Mouse (Mus musculus) heart, embryonic 16.5 days (tissue): Measurements from ENCODE around the gene 4930523C07Rik. TPM values are rescaled to one million over a fixed set of nuclear protein-coding genes. Genes with fewer than 3 reads are reported as not detected.

Experiments
- ATAC-seq: fragments of 200-750 bp; cut with Nextera tagmentation; replicated peaks from 2 replicates; pipeline ENCODE4 v1.8.0; 2017; ENCODE audit warnings: moderate number of reproducible peaks; ENCODE audit not compliant: insufficient read depth, low FRiP score; ENCODE audit errors: extremely low read depth
- H3K27ac ChIP-seq: fragments of 300-500 bp; sonication (generic); 2 replicates; pipeline ENCODE4 v1.5.1; 2014; ENCODE audit warnings: mild to moderate bottlenecking, low read length, control low read depth, moderate library complexity
- H3K27me3 ChIP-seq: fragments of 300-500 bp; sonication (generic); 2 replicates; pipeline ENCODE4 v1.6.1; 2014; ENCODE audit warnings: low read length, mixed read lengths; ENCODE audit not compliant: control insufficient read depth, insufficient read depth
- H3K36me3 ChIP-seq: fragments of 300-500 bp; sonication (generic); 2 replicates; pipeline ENCODE4 v1.6.1; 2014; ENCODE audit not compliant: control insufficient read depth, insufficient read depth
- H3K4me1 ChIP-seq: fragments of 300-500 bp; sonication (generic); 2 replicates; pipeline ENCODE4 v1.6.1; 2014; ENCODE audit warnings: low read length, mixed read lengths; ENCODE audit not compliant: control insufficient read depth, insufficient read depth
- H3K4me2 ChIP-seq: fragments of 300-500 bp; sonication (generic); 2 replicates; pipeline ENCODE4 v1.6.1; 2014; ENCODE audit warnings: low read depth, mild to moderate bottlenecking, control low read depth, low read length
- H3K4me3 ChIP-seq: fragments of 300-500 bp; sonication (generic); 2 replicates; pipeline ENCODE4 v1.5.1; 2014; ENCODE audit warnings: mild to moderate bottlenecking, control low read depth, low read length
- H3K9ac ChIP-seq: fragments of 300-500 bp; sonication (generic); 2 replicates; pipeline ENCODE4 v1.6.1; 2014; ENCODE audit warnings: low read length, control low read depth
- H3K9me3 ChIP-seq: fragments of 300-500 bp; sonication (generic); replicated peaks from 2 replicates; pipeline ENCODE4 v1.6.1; 2016; ENCODE audit warnings: low read length; ENCODE audit not compliant: control insufficient read depth
- whole genome bisulfite sequencing: fragments of 180-500 bp; shearing (Covaris S2); extraction: QIAGEN DNeasy Blood & Tissue Kit; methylation state at CpG from one replicate; pipeline ENCODE4 v1.1.7; 2014; 5-methylcytosine and 5-hydroxymethylcytosine counted together
- polyA plus RNA-seq: library from polyadenylated mRNA; unstranded; fragments of >200 nt; fragmentation: Nextera tagmentation; extraction: Ambion mirVana; gene quantifications from 2 replicates; pipeline ENCODE4 v1.2.1, GENCODE M21; 2015

The 4930523C07Rik gene
- 19.0 and 21.9 TPM in 2 replicates for polyA plus RNA-seq

DNA sequence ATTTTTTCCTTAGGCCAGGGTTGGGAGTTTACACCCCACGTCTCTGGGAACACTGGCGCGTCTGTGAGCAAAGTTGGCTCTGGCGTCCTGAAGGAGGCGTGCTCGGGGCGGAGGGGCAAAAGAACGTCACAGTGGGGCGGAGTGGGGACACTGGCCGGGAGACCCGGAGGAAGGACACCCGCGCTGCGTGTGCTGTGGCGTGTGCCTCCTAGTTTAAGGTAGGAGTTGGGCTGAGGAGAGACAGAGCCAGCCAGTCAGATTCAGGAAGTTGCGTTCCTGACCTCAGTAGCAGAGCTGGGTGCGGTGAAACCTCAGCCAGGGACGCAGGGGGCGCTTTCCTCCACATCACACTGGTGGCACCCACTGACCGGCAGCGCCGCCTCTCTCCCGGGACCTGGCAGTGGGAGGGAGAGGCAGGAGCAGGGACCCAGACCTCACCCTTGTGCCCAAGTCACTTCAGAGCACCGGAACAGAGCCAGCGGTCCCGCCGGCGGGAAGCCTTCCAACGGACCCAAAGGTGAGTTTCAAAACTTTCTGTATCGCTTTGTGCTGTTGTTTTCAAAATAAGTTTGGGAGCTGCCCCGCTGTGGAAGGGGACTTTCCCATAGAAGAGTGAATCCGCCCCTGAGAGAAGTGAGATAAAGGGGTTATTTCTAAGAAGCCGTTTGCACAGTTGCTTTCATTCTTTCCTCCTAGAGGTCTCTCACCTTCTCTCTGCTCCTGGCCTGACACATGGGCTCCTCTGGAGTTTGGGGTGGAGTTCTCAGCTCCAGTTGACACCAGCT lies at the start of gene 4930523C07Rik:
Gene 4930523C07Rik, plus strand, starts transcription at position 146 of the 785 bp plus-strand sequence.
- Histone ChIP-seq H3K4me1 (peaks cover 33% of the 10 kb centered on the region), H3K27me3 (no peaks in the 10 kb centered on the region), H3K36me3 (no peaks in the 10 kb centered on the region), H3K9me3 (no peaks in the 10 kb centered on the region), H3K4me2 (peak within 1 kb of the TSS; percentile 81), H3K4me3 (peak within 1 kb of the TSS; percentile 80), H3K9ac (peak within 1 kb of the TSS; percentile 89), H3K27ac (peak within 1 kb of the TSS; percentile 81)
- WGBS: under 1% methylated on average over 33 of the region's 33 CpGs
- peak; percentile 75 for ATAC-seq

DNA sequence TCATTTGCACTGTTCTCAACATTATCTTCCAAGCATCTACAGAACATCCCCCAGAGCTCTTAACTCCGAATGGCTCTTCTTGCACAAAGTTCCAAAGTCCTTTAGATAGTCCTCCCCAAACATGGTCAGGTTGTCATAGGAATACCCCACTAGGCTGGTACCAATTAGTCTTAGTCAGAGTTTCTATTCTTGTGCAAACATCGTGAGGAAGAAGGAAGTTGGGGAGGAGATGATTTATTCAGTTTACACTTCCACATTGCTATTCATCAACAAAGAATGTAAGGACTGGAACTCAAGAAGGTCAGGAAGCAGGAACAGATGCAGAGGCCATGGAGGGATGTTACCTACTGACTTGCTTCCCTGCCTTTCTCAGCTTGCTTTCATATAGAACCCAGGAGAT lies 46.9 kb upstream of the 4930523C07Rik start:
- Histone ChIP-seq H3K4me3 (no peak overlapping the region), H3K4me1 (no peaks in the 10 kb centered on the region), H3K36me3 (no peaks in the 10 kb centered on the region), H3K27ac (no peak overlapping the region), H3K4me2 (no peak overlapping the region), H3K9ac (no peak overlapping the region), H3K27me3 (no peaks in the 10 kb centered on the region), H3K9me3 (no peaks in the 10 kb centered on the region)
- 41% methylated on average over 2 of the region's 2 CpGs for WGBS
- no peak for ATAC-seq

DNA sequence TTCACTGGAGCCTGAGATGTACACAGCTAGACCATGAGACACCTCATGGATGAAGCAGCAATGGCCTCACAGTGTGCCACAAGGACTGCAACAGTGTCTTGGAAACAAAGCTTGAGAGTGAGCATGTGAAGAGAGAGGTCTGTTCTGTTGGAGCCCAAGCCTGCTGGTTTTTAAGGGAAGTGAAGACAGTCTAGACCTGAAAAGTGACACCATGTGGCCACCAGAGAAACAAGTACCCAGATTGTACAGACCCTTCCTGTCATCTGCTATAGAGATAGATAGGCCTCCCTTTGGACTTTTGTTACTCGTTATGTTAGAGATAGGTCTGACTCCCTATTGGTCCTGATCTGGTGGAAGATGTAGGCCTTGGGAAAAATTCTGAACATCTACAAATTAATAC lies 45.8 kb upstream of the 4930523C07Rik start:
- Histone ChIP-seq H3K27ac (no peak overlapping the region), H3K4me3 (no peak overlapping the region), H3K9ac (no peak overlapping the region), H3K4me2 (no peak overlapping the region), H3K36me3 (no peaks in the 10 kb centered on the region), H3K27me3 (no peaks in the 10 kb centered on the region), H3K9me3 (no peaks in the 10 kb centered on the region), H3K4me1 (no peaks in the 10 kb centered on the region)
- WGBS: 58% methylated on average over 1 of the region's 1 CpGs
- ATAC-seq: no peak

DNA sequence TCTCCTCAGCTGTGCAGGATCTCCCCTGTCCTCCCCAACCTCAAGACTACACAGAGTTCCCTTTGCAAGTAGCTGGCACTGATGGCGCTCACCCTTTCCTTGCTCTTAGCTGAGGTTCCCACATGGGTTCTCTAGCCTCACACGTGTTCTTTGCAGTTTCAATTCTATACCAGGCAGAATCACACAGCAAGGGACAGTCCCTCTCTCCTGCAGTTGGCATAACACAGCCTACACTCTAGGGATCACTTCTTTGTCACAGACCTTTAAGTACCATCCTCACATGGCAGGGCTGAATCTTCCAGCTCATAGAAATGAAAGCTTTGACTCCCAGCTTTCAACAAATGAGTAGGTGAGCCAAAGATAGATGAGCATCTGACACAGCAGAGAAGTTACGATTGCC lies 45.0 kb upstream of the 4930523C07Rik start:
- Histone ChIP-seq H3K9me3 (no peaks in the 10 kb centered on the region), H3K4me1 (no peaks in the 10 kb centered on the region), H3K9ac (no peak overlapping the region), H3K36me3 (no peaks in the 10 kb centered on the region), H3K4me2 (no peak overlapping the region), H3K27ac (no peak overlapping the region), H3K27me3 (no peaks in the 10 kb centered on the region), H3K4me3 (no peak overlapping the region)
- WGBS: 80% methylated on average over 3 of the region's 3 CpGs
- no peak for ATAC-seq

DNA sequence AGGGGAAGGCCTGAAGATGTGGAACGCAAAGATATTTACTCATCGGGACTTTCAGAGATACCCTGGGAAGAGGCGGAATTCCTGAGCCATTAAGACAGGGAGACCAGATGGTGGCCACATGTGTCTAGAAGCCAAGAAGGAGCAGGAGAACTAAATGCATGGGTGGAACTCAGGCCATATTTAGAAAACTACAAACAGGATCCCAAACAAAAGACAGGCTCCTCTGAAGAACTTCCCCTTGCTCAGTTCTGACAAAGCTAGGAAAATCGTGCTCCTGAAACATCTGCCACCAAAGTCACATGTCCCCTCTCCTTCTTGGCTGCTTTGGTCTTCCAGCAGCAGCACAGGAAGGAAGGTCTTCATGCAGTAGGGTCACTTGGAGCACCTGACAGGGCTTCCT lies 38.9 kb upstream of the 4930523C07Rik start:
- H3K27me3 ChIP-seq: no peaks in the 10 kb centered on the region

DNA sequence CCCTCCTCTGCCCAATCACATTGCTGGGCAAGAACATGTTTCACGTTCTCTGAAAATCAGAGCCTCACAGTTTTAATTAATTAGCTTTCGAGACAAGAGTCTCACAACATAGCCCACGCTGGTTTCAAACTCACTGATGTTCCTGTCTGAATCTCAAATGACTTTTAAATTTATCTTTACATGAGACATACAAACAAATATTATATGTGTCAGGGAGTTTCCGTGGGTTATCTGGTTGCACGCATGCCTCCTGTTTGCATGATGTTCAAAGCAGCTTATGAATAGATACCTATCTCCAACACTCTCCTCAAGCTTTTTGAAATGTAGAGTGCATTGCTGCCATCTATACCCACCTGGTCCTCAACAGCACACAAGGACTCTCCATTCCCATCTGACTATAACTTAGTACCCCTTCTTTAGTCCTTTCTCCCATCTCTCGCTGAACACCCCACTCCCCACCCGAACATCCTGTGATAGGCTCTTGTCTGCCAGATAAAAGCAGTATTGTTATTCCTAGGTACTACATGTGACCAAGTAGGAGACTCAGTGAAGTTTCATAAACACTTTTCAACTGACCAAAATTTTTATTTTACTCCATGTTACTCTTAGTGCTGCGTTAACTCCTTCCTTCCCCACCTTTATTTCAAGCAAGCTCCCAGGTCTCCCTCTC lies 37.1 kb upstream of the 4930523C07Rik start:
- WGBS: 82% methylated on average over 8 of the region's 8 CpGs
- Histone ChIP-seq H3K9ac (no peak overlapping the region), H3K4me3 (no peak overlapping the region), H3K27ac (no peak overlapping the region), H3K9me3 (no peaks in the 10 kb centered on the region), H3K4me1 (no peaks in the 10 kb centered on the region), H3K27me3 (no peaks in the 10 kb centered on the region), H3K36me3 (no peaks in the 10 kb centered on the region), H3K4me2 (no peak overlapping the region)
- ATAC-seq: no peak

More for the DNA sequence above, 38.9 kb upstream of the 4930523C07Rik start:
- Histone ChIP-seq H3K27ac (no peak overlapping the region), H3K9me3 (no peaks in the 10 kb centered on the region), H3K36me3 (no peaks in the 10 kb centered on the region), H3K4me2 (no peak overlapping the region), H3K9ac (no peak overlapping the region), H3K4me3 (no peak overlapping the region), H3K4me1 (no peaks in the 10 kb centered on the region)
- no peak for ATAC-seq
- whole genome bisulfite sequencing: 66% methylated on average over 4 of the region's 4 CpGs

DNA sequence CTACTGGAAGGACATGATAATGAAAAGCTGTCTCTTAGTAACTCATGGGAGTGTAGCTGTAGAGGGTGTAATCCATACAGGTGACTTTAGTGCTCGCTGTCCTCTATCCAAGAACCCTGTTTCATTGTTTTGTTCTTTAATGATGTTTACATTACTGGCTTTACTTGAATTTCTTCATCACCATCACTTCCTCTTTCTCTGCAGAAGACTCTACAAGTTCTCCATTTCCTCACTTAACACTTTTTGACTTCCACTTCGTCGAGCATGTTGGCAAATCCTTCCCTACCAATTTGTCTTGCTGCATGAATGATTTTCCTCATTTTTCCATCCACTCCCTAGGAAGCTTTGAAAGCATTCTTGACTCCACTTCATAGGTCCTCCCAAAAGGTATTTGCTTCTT lies 31.1 kb upstream of the 4930523C07Rik start:
- Histone ChIP-seq H3K4me2 (no peak overlapping the region), H3K9me3 (no peaks in the 10 kb centered on the region), H3K27ac (no peak overlapping the region), H3K36me3 (no peaks in the 10 kb centered on the region), H3K9ac (no peak overlapping the region), H3K27me3 (no peaks in the 10 kb centered on the region), H3K4me1 (no peaks in the 10 kb centered on the region), H3K4me3 (no peak overlapping the region)
- 79% methylated on average over 3 of the region's 3 CpGs for WGBS
- no peak for ATAC-seq

DNA sequence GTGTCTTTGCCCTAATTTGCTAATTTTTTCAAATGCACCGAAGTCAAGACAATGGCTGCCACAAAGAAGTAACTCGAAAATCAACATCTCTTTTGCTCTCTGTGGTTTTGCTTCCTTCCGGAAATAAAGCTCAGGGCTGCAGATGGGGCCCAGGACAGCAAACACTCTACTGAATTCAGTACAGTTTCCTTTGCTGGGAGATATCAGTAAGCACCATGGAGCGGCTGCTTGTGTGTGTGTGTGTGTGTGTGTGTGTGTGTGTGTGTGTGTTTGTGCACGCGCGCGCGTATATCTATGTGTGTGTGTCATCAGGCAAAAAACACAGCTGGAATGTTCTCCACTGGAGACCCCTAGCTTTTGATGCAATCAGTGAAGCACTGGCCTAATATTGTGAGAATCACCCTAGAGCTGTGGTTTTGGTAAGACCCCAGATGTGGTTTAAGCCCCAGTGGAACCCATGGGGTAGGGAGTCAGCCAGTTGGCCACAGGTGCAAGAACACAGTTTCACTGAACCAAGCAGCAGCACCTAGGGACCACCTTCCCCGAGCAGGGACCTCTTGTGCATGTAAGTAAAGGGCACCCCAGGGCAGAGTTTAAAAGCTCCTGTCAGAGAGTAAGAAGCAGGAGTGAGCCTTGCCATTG lies 19.7 kb upstream of the 4930523C07Rik start:
- Histone ChIP-seq H3K27ac (peak overlapping the region; percentile 2; the same call in 1 of the 2 replicates), H3K27me3 (no peaks in the 10 kb centered on the region), H3K36me3 (no peaks in the 10 kb centered on the region), H3K4me2 (no peak overlapping the region), H3K4me1 (no peaks in the 10 kb centered on the region; the same call in 1 of the 2 replicates), H3K4me3 (no peak overlapping the region), H3K9me3 (no peaks in the 10 kb centered on the region; the same call in 1 of the 2 replicates), H3K9ac (no peak overlapping the region)
- 78% methylated on average over 10 of the region's 10 CpGs for WGBS
- peak; percentile 83 for ATAC-seq
